Comparison of ENCODE assay signal across 8 mouse cellular contexts in genomic region chr9:65196738-65197569, GRCm38 (mm10). TPM values are rescaled to one million over a fixed set of nuclear protein-coding genes. Genes with fewer than 3 reads are reported as not detected.
DNase-seq lines count a peak whose midpoint lies in the region; ATAC-seq and TF ChIP-seq lines count a peak whose summit lies in the region.

No protein-coding gene starts in this region.

- peak; percentile 50 for DNase-seq in MEL-GATA-1-ER (ENCODE audit: extremely low read depth, low read depth)
- DNase-seq in cerebellum, adult 2 months, result peak; percentile 93 to 95
- peak; percentile 90 for DNase-seq in hindbrain, embryonic 10.5 days (ENCODE audit: low spot score)
- DNase-seq in layer of hippocampus, adult 9-11 months, result peak; percentile 93
- DNase-seq in ovary, adult 18-20 months (ENCODE audit: low spot score), result peak; percentile 81
- peak; percentile 94 for DNase-seq in thymus, adult 2 months

- 18% methylated on average over 26 of the region's 26 CpGs for WGBS in cerebellum, adult 2 months
- 24% methylated on average over 26 of the region's 26 CpGs for WGBS in hindbrain, embryonic 10.5 days
- 11% methylated on average over 26 of the region's 26 CpGs for WGBS in lung, embryonic 16.5 days
- WGBS in thymus, adult 2 months, result 15% methylated on average over 26 of the region's 26 CpGs

- no peaks in the 10 kb centered on the region for H3K27me3 ChIP-seq in cerebellum, adult 2 months (ENCODE audit: control insufficient read depth, insufficient read depth, low read length)
- no peaks in the 10 kb centered on the region for H3K27me3 ChIP-seq in hindbrain, embryonic 10.5 days (ENCODE audit: insufficient read depth, poor library complexity, severe bottlenecking)
- H3K27me3 ChIP-seq in lung, embryonic 16.5 days (ENCODE audit: control insufficient read depth, insufficient read depth, low read depth, low read length), result no peaks in the 10 kb centered on the region
- H3K27me3 ChIP-seq in thymus, adult 2 months (ENCODE audit: control insufficient read depth, insufficient read depth, low read length), result no peaks in the 10 kb centered on the region

- H3K36me3 ChIP-seq in hindbrain, embryonic 10.5 days, result no peaks in the 10 kb centered on the region
- H3K36me3 ChIP-seq in lung, embryonic 16.5 days (ENCODE audit: control insufficient read depth, insufficient read depth, low read length), result no peaks in the 10 kb centered on the region
- no peaks in the 10 kb centered on the region for H3K36me3 ChIP-seq in thymus, adult 2 months (ENCODE audit: control insufficient read depth, insufficient read depth, low read length)

- no peak overlapping the region; the same call in 1 of the 2 replicates for H3K27ac ChIP-seq in cerebellum, adult 2 months (ENCODE audit: insufficient read depth, low read length)
- peak overlapping the region; percentile 94 for H3K27ac ChIP-seq in hindbrain, embryonic 10.5 days
- H3K27ac ChIP-seq in lung, embryonic 16.5 days (ENCODE audit: low read length), result peak overlapping the region; percentile 96
- no peak overlapping the region for H3K27ac ChIP-seq in thymus, adult 2 months (ENCODE audit: control insufficient read depth, insufficient read depth, low read length)

- H3K4me2 ChIP-seq in lung, embryonic 16.5 days (ENCODE audit: low read depth, low read length), result peak overlapping the region; percentile 31

- H3K4me3 ChIP-seq in cerebellum, adult 2 months (replicated peaks; ENCODE audit: insufficient read depth, low read depth, low read length), result peak overlapping the region; percentile 19
- peak overlapping the region; percentile 30; the same call in 1 of the 2 replicates for H3K4me3 ChIP-seq in hindbrain, embryonic 10.5 days
- H3K4me3 ChIP-seq in lung, embryonic 16.5 days (ENCODE audit: low read length), result peak overlapping the region; percentile 29
- no peak overlapping the region for H3K4me3 ChIP-seq in thymus, adult 2 months (ENCODE audit: control insufficient read depth, insufficient read depth, low read length)

- ATAC-seq in frontal cortex, adult (ENCODE audit: low TSS enrichment), result peak; percentile 53
- ATAC-seq in lung, embryonic 16.5 days (ENCODE audit: low read depth), result peak; percentile 84

- H3K4me1 ChIP-seq in cerebellum, adult 2 months (ENCODE audit: control insufficient read depth, insufficient read depth, low read length), result peaks cover 11% of the 10 kb centered on the region; the same call in 1 of the 2 replicates
- H3K4me1 ChIP-seq in hindbrain, embryonic 10.5 days (replicated peaks), result peaks cover 57% of the 10 kb centered on the region
- peaks cover 25% of the 10 kb centered on the region for H3K4me1 ChIP-seq in lung, embryonic 16.5 days (replicated peaks; ENCODE audit: control insufficient read depth, insufficient read depth, low read length)
- H3K4me1 ChIP-seq in thymus, adult 2 months (replicated peaks; ENCODE audit: control insufficient read depth, insufficient read depth, low read length), result peaks cover 17% of the 10 kb centered on the region

- H3K9me3 ChIP-seq in hindbrain, embryonic 10.5 days, result no peaks in the 10 kb centered on the region
- no peaks in the 10 kb centered on the region for H3K9me3 ChIP-seq in lung, embryonic 16.5 days (ENCODE audit: control insufficient read depth, low read length)

- H3K9ac ChIP-seq in lung, embryonic 16.5 days (ENCODE audit: low read length), result peak overlapping the region; percentile 46

- TF ChIP-seq POLR2A in cerebellum, adult 2 months (IDR thresholded peaks at IDR 0.05; ENCODE audit: borderline replicate concordance, insufficient read depth, low read length), result no peak
- TF ChIP-seq POLR2A in thymus, adult 2 months (IDR thresholded peaks at IDR 0.05; ENCODE audit: control insufficient read depth, extremely low read depth, insufficient read depth, low read length, poor library complexity), result no peak

- TF ChIP-seq CTCF in cerebellum, adult 2 months (IDR thresholded peaks at IDR 0.05; ENCODE audit: borderline replicate concordance, insufficient read depth, low read depth, low read length), result peak; percentile 78
- peak; percentile 91 for TF ChIP-seq CTCF in thymus, adult 2 months (IDR thresholded peaks at IDR 0.05; ENCODE audit: borderline replicate concordance, control insufficient read depth, extremely low read depth, insufficient read depth, low read length, poor library complexity)

RNA-seq across cellular contexts. Expression of gene Parp16, which starts 1.8 kb away (rescaled TPM):
- 5.7 and 6.6 TPM in 2 replicates for polyA plus RNA-seq in cerebellum, adult 2 months (2012; rRNA removed)
- 7.7 and 8.0 TPM in 2 replicates for polyA plus RNA-seq in hindbrain, embryonic 10.5 days (2016; fragmentation: Nextera tagmentation; extraction: Ambion mirVana)
- polyA plus RNA-seq in lung, embryonic 16.5 days (2015; fragmentation: Nextera tagmentation; extraction: Ambion mirVana), result 5.7 TPM in 2 replicates
- polyA plus RNA-seq in thymus, adult 2 months (2012; rRNA removed), result 9.3 and 17.1 TPM in 2 replicates

RNA-seq across cellular contexts. Expression of gene Igdcc3, which starts 56.0 kb away (rescaled TPM):
- polyA plus RNA-seq in cerebellum, adult 2 months (2012; rRNA removed), result 1.8 and 2.4 TPM in 2 replicates
- polyA plus RNA-seq in hindbrain, embryonic 10.5 days (2016; fragmentation: Nextera tagmentation; extraction: Ambion mirVana), result 218 and 357 TPM in 2 replicates
- polyA plus RNA-seq in lung, embryonic 16.5 days (2015; fragmentation: Nextera tagmentation; extraction: Ambion mirVana), result 0.85 and 1.3 TPM in 2 replicates
- 0.07 and 0.13 TPM in 2 replicates for polyA plus RNA-seq in thymus, adult 2 months (2012; rRNA removed)

Comparison
In these comparisons a context has a peak if more than half of its experiments do, and no peak if none do; other contexts are left out.
1. H3K27ac ChIP-seq: peak in hindbrain, embryonic 10.5 days (single experiment) and lung, embryonic 16.5 days (single experiment); none in cerebellum, adult 2 months (single experiment) and thymus, adult 2 months (single experiment).
2. RNA of gene Igdcc3, which starts 56.0 kb away (polyA plus RNA-seq): 218 to 357 TPM in hindbrain, embryonic 10.5 days; 1.8 to 2.4 TPM in cerebellum, adult 2 months, 0.85 to 1.3 TPM in lung, embryonic 16.5 days and 0.07 to 0.13 TPM in thymus, adult 2 months; every median in the first group is over 10 times any median in the second.
3. Peak in every context shown above with its lines, with median percentiles within 50 percentile points of each other: DNase-seq.